Mouse (Mus musculus) thymus, postnatal 36 days (tissue): ENCODE measurements at regions not wholly inside any gene's neighbourhood (a gene's known extent, or its start where the extent isn't known, plus 50 kb on each side); places are given as distances from the start of the nearest gene placed in this dataset.
A peak's percentile ranks its signal among the peaks of the same experiment; 100 is the strongest.

Experiments used
- DNase-seq, 2 experiments: peaks; one replicate each; pipeline ENCODE4 v3.0.0; 2022; ENCODE audit warnings: mixed read lengths in 2 of 2

DNA sequence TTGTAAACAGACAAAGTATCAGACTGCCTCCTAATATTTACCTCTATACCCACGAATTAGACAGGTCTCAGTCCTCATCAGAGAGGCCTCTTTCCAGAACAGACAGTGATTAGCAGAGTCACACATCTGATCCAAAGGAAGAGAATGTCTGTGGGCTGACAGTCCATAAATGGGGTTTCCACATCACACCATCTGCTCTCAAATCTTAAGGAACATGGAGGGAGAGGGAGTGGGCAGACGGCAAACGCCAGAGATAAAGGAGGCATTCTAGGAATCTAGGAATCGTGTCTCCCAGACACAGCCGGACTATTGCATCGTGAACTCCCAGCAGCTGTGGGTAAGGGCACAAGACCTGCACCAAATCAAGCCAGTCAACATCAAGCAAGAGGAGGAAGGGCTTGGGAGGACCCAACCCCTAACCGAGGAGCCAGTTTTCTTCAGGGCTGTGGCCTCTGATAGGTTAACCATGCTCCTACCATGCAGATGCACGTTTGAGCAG, 219.8 kb downstream of the Setd4 start:
- no peak for DNase-seq

DNA sequence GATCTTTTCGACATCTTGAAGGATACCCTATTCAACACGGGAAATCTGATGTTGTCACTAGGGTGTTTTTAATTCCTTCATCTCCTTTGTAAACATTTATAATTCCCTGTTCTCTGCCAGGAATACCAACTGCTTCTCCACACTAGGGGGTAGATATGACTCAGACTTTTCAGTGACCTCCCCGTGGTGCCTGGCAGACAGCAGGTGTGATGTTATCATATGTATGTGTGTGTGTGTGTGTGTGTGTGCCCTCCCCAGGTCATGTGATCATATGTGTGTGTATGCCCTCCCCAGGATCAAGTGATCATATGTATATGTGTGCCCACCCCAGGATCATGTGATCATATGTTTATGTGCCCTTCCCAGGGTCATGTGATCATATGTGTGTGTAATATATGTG, 220.9 kb downstream of the Setd4 start:
- no peak for DNase-seq

- no peak for DNase-seq
Measured at GRCm38 (mm10) chr16:93380717-93381671, 222.9 kb downstream of the Setd4 start.

DNA sequence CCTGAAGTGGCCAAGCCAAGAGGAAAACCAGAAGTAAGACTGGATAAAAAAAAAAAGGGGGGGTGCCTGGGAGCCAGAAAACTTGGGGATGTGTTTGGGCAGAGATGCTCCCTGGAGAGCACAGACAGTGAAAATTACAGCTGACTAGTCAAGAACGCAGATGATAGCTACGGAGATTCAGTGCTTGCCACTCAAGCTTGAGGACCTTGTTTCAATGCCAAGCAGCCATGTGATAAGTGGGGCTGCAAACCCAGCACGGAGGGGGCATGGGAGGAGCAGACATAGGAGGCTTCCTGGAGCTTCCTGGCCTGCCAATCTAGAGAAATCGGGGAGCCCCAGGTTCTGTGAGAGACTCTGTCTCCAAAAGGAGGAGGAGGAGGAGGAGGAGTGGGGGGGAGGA, 223.7 kb downstream of the Setd4 start:
- no peak for DNase-seq

DNA sequence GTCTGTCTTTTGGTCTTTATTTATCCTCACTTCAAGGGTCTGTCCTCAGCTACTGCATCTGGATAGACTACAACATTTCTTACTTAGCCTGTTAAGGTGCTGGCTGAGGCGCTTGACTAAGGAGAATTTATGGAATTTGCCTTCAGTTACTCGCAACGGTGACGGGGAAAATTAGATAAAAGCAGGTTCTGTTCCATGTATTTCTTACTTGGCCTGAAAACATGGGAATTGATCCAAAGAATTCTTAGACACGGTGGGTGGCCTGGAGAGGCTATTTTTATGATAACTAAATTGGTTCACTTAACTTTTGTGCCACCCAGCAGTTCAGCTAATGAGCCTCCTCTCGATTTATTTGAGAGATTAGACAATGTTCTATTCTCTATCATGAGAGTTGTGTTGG, 224.3 kb downstream of the Setd4 start:
- no peak for DNase-seq

- no peak for DNase-seq
Measured at GRCm38 (mm10) chr16:93374669-93375068, 229.2 kb downstream of the Setd4 start.

DNA sequence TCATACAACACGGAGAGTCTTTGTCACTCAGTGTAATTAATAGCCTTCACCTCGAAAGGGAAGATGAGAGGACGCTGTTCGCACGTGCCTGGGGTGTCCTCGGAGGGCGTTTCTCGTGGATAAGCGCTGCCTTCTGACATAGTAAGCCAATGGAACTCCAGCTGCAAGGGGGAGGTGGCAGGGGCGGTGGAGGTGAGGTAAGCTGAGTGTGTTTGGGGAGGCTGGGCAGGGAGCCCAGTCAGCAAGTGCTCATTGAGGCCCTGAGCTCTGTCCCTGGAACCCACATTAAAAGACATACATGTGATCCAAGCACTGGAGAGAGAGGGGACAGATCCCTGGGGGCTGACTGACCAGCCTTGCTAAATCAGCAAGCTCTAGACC, 234.1 kb downstream of the Setd4 start:
- no peak for DNase-seq

DNA sequence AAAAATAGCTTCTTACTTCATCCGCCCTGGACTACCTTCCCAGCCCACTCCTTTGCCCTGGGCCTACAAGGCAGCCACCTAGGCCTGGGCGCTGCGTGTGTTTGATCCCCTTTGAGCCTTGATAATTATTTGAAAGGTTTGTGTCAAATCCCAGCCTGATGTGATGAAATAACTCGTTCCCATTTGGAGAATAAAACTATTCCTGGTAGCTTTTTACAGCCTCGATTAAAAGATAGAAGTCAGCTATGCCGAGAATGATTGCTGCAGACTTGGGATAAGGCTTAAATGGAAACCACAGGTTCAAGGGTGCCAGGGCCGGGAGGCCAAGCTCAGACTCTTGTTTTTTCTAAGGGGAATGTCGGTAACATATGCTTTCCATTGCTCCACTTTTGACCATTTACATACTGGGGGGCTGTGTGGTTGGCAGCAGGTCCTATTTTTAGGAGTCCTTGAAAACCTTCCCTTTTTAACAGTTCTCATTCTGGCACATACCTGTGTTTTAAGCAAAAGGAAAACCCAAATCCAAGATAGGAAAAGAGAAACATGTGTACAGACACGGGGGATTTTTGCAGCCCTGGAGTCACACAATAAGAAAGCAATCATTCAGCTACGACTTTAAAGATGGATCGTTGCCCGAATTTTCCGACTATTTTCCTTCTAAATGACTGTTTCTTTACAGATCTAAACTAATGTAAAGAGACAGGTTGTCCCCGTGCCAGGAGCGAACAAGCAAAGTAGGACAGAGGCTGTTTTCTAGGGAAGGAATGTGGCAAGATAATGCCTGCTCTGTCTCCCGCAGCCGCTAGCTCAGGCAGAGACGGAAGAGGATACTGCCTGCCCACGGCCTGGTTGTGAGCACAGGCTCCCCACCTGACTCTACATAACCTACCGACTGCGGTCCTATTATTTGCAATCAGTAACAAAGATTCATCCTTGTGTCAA, 234.8 kb downstream of the Setd4 start:
- DNase-seq = no peak

GRCm38 (mm10) chr16:93367995-93368394, 235.9 kb downstream of the Setd4 start:
- no peak for DNase-seq

- DNase-seq = no peak
Measured at GRCm38 (mm10) chr16:93367246-93367805, 236.5 kb downstream of the Setd4 start.

- no peak for DNase-seq
Measured at GRCm38 (mm10) chr16:93366383-93366941, 237.4 kb downstream of the Setd4 start.

DNA sequence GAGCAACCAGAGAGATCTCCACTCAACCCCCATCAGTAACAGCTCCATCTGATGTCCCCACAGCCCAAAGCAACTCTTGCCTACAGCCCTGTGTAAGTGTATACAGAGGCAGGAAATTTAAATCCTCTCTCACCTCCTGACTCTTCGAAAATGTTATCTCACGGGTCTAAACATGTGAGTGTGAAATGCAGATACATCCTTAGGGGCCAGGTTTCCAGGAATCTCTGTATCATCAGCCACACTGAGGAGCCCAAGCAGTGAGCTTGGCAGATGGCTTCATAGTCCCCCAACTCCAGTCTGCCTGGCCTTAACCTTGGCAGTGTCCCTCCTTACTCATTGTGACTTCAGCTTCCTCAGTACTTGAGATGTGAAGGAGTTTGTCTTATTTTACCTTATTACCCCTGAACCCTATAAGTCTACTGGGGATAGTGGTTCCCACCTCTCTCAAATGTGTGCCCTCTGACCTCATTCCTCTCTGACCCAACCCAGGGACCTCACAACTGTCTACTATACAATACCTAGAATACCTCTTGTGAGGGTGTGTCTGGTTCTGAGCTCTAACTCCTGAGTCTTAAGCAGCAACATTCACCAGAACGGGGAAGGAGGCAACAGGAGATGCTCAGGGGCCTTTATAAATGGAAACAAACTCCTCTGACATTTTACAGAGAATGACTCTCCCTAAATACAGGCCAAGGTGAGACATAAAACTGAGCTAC, 238.5 kb downstream of the Setd4 start:
- DNase-seq = no peak

GRCm38 (mm10) chr16:93359772-93360171, 244.1 kb downstream of the Setd4 start:
- no peak for DNase-seq

DNA sequence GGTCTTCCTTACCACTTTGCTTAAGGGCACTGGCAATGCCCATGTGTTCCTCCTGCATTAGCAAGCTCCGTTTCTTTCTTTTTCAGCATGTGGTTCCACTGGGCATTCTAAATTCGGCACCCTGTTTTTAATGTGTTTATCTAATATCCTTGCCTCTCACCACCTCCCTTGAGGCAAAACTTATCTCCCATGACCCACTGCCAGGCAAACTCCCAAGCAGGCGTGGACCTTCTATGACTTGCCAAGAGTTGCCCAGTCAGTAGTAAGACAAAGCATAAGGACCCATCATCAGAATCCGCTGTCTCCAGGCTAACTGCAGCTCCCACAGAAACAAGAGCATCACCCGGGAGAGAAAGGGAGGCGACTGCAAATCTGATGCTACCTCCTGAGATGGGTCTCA, 245.2 kb downstream of the Setd4 start:
- DNase-seq = no peak

DNA sequence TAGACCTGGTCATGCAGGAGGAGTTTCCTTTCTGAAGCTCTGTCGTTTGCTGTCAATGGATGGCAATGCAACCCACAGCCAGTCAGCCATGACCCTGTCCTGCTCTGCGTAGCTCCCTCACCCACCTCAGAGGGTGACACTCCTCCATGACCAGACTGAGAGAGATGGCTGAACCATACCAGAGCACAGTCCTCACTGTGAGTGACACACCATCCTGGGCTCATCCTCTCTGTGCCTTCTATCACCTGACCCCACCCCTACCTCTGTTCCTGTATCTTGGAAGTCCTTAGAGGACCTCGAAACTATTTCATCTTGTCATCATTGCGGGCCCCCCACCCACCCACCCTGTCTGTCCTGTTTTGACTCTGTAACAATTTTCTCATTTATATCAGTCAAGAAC, 245.7 kb downstream of the Setd4 start:
- DNase-seq = no peak

GRCm38 (mm10) chr16:93355204-93355899, 248.5 kb downstream of the Setd4 start:
- DNase-seq = no peak

DNA sequence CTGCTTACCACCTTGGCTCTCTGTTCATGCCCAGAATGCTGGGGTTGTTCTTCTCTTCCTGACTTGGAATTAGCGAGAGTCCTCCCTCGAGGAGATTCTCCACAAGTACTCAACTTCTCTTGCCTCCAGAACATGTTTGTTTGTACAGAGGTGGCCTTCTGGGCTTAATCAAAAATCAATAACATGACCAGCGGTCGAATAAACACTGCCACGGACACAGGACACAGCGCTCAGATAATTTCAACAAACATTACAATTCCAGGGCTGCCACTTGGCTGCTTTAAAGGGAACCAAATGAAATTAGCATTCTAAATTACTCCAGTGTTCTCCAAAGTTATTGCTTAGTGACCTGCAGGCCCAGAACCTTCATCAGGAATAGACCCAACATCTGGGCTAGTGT, 249.9 kb downstream of the Setd4 start:
- DNase-seq = no peak

DNA sequence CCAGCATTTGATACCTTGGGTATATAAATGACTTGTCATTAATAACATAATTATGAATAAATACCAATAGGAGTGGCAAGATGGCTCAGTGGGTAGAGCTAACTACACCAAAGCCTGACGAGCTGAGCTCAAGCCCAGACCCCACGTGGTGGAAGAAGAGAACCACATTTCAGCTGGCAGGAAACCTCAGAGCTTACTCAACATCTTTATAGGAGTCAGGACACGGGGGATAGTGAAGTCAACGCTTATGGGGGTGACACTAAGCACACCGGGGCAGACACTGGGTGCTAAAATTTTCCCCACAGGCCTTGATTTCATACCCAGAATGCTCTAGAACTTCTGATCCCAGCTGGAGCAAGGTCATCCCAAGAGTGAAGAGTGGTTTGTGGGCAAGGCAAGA, 259.3 kb downstream of the Setd4 start:
- peak; percentile 49 to 66 for DNase-seq

- DNase-seq = no peak
Measured at GRCm38 (mm10) chr16:93342701-93343100, 261.2 kb downstream of the Setd4 start.

DNA sequence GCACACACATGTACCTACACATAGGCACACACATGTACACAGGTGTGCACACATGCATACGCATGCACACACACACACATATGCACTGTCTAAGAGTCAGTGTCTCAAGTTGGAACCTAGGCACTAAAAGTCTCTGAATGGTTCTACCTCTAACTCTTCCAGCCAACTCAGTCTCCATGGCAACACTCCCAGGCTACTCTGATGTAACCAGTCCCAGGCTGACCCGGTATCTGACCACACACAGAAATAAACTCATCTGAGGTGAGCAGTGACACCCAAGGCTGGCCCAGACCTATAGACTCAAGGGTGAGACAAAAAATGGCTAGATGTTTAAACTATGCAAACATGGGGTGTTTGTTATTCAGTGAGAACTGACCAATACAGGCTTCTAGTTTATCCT, 262.1 kb downstream of the Setd4 start:
- no peak for DNase-seq

DNA sequence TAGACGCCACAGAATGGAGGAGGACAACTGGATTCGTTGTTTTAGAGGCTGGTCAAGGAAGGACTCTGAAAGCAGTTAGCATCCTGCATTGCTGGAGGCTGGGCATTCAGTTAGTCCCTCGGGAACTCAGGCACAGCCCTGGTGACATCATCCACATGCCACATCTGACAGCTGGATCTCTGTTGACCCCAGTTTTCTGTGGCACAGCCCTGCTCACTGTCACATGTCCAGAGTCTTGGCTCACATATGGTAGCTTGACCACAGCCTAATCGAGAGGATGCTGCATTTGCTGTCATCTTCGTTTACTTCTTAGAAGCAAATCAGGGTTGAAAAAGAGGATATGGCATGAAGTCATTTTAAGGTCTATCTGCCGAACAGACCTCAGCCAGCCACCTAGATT, 265.1 kb downstream of the Setd4 start:
- no peak for DNase-seq
